Mouse (Mus musculus) stomach, embryonic 16.5 days (tissue): Measurements from ENCODE around the gene Eif2s3x. TPM values are rescaled to one million over a fixed set of nuclear protein-coding genes. Genes with fewer than 3 reads are reported as not detected.
A peak's percentile ranks its signal among the peaks of the same experiment; 100 is the strongest.

Source experiments
- ATAC-seq: fragments of 200-750 bp; cut with Nextera tagmentation; 2 replicates; pipeline ENCODE4 v1.8.0; 2017; ENCODE audit warnings: moderate number of reproducible peaks, moderate TSS enrichment; ENCODE audit not compliant: insufficient read depth, low FRiP score
- H3K27ac ChIP-seq: fragments of 300-500 bp; sonication (generic); 2 replicates; pipeline ENCODE4 v1.5.1; 2014; ENCODE audit warnings: low read length
- H3K27me3 ChIP-seq: fragments of 300-500 bp; sonication (generic); 2 replicates; pipeline ENCODE4 v1.6.1; 2014; ENCODE audit warnings: low read length, control low read depth, mixed read lengths; ENCODE audit not compliant: control insufficient read depth, insufficient read depth
- H3K36me3 ChIP-seq: fragments of 300-500 bp; sonication (generic); 2 replicates; pipeline ENCODE4 v1.6.1; 2014; ENCODE audit warnings: low read length; ENCODE audit not compliant: control insufficient read depth, insufficient read depth
- H3K4me1 ChIP-seq: fragments of 300-500 bp; sonication (generic); 2 replicates; pipeline ENCODE4 v1.6.1; 2014; ENCODE audit warnings: low read length, control low read depth, mixed read lengths; ENCODE audit not compliant: control insufficient read depth, insufficient read depth
- H3K4me2 ChIP-seq: fragments of 300-500 bp; sonication (generic); 2 replicates; pipeline ENCODE4 v1.6.1; 2014; ENCODE audit warnings: low read depth, low read length, mixed read lengths
- H3K4me3 ChIP-seq: fragments of 300-500 bp; sonication (generic); replicated peaks from 2 replicates; pipeline ENCODE4 v1.5.1; 2014; ENCODE audit warnings: mild to moderate bottlenecking, low read length
- H3K9ac ChIP-seq: fragments of 300-500 bp; sonication (generic); 2 replicates; pipeline ENCODE4 v1.6.1; 2014; ENCODE audit warnings: low read length
- H3K9me3 ChIP-seq: fragments of 300-500 bp; sonication (generic); replicated peaks from 2 replicates; pipeline ENCODE4 v1.6.1; 2016; ENCODE audit warnings: low read length, control low read depth; ENCODE audit not compliant: control insufficient read depth
- WGBS: fragments of 180-500 bp; shearing (Covaris S2); extraction: QIAGEN DNeasy Blood & Tissue Kit; methylation state at CpG from one replicate; pipeline ENCODE4 v1.1.7; 2014; 5-methylcytosine and 5-hydroxymethylcytosine counted together
- polyA plus RNA-seq: library from polyadenylated mRNA; unstranded; fragments of >200 nt; fragmentation: Nextera tagmentation; extraction: Ambion mirVana; gene quantifications from 2 replicates; pipeline ENCODE4 v1.2.1, GENCODE M21; 2015

The Eif2s3x gene
- 64.8 and 77.2 TPM in 2 replicates for polyA plus RNA-seq

DNA sequence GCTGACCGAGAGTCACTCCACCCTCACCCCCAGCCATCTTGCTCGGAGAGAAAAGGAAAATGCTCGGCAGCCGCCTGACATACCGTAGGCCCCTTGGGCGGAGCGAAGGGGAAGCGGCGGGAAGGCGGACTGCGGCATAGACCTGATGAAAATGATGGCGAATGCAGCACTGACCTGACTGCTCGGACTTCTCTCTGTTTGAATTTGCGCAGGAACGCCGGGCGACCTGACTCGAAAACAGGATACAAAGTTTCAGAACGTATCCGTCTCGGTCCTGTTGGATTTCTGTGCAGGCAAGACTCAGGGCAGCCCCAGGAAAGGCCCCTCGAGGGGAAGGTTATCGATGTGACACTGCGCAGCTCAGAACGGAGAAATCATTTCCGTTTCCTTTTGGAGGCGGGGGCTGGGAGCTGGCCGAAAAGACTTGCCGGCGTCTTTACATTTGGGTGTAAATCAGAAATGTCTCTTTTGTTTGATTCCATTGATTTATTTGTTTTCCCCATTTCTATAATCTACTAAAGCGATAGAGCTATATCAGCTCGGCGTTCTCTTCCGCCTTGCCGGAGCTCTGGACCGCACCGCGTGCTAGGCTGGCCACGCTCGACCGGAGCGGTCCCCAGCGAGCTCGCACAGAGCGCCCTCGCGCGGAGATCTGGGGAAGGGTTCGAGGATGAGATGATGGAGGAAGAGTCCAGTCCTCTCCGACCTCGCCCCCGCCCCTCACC is at the start of gene Eif2s3x:
Eif2s3x (minus strand) TSS at position 266 of the 725 bp plus-strand sequence.
- Histone ChIP-seq H3K9ac (peak within 1 kb of the TSS; percentile 90), H3K36me3 (peaks cover 3% of the 10 kb centered on the region; the same call in 1 of the 2 replicates), H3K9me3 (no peaks in the 10 kb centered on the region), H3K4me1 (no peaks in the 10 kb centered on the region), H3K4me3 (peak within 1 kb of the TSS; percentile 84), H3K4me2 (peak within 1 kb of the TSS; percentile 86), H3K27me3 (no peaks in the 10 kb centered on the region), H3K27ac (peak within 1 kb of the TSS; percentile 83)
- under 1% methylated on average over 52 of the region's 52 CpGs for WGBS
- peak; percentile 95 for ATAC-seq

DNA sequence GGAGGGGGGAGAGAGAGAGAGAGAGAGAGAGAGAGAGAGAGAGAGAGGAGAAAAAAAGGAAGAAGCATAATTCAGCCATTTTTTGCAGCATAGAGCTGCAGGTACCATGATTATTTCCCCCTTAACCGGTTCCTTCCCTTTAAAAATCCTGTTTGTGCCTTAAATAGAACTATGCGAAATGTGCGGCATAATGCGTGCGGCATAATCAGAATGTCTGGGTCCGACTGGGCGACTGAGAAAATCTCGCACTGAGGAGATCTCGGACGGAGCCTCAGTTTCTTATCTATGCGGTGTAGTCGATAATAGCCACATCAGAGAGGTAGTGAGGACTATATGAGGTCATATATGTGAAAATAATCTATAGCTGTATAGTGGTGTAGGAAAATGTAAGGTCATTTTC is 22.9 kb upstream of the Eif2s3x start:
- H3K9ac ChIP-seq: peak overlapping the region; percentile 79
- H3K27me3 ChIP-seq: peaks cover 20% of the 10 kb centered on the region; the same call in 1 of the 2 replicates
- H3K4me3 ChIP-seq: peak overlapping the region; percentile 66
- H3K36me3 ChIP-seq: no peaks in the 10 kb centered on the region
- H3K4me1 ChIP-seq: no peaks in the 10 kb centered on the region
- ATAC-seq: no peak
- 15% methylated on average over 12 of the region's 12 CpGs for WGBS
- H3K4me2 ChIP-seq: peak overlapping the region; percentile 57
- H3K27ac ChIP-seq: no peak overlapping the region
- no peaks in the 10 kb centered on the region for H3K9me3 ChIP-seq

DNA sequence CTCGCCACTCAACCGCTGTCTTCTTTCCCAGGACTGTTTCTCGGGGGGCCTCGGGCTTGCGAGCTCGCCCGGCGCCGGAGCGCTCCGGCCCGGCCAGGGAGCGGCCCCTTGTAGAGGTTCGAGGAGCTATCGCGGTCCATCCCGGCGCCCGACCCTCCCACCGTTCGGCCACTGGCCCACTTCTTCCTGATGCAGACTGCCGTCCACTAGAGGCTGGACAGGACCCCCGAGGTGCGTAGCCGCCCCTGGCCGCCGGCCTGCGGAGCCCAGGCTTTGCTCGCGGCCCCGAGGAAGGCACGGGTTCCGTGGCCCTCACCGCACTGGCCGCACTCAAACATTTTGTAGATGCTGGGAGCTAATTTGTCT is 22.5 kb upstream of the Eif2s3x start:
- peak overlapping the region; percentile 57 for H3K4me2 ChIP-seq
- no peaks in the 10 kb centered on the region for H3K9me3 ChIP-seq
- 9% methylated on average over 31 of the region's 35 CpGs for WGBS
- H3K36me3 ChIP-seq: no peaks in the 10 kb centered on the region
- H3K27me3 ChIP-seq: peaks cover 24% of the 10 kb centered on the region; the same call in 1 of the 2 replicates
- peak overlapping the region; percentile 41; the same call in 1 of the 2 replicates for H3K27ac ChIP-seq
- no peak; the same call in 1 of the 2 replicates for ATAC-seq
- H3K9ac ChIP-seq: peak overlapping the region; percentile 79
- H3K4me1 ChIP-seq: no peaks in the 10 kb centered on the region
- H3K4me3 ChIP-seq: peak overlapping the region; percentile 66

DNA sequence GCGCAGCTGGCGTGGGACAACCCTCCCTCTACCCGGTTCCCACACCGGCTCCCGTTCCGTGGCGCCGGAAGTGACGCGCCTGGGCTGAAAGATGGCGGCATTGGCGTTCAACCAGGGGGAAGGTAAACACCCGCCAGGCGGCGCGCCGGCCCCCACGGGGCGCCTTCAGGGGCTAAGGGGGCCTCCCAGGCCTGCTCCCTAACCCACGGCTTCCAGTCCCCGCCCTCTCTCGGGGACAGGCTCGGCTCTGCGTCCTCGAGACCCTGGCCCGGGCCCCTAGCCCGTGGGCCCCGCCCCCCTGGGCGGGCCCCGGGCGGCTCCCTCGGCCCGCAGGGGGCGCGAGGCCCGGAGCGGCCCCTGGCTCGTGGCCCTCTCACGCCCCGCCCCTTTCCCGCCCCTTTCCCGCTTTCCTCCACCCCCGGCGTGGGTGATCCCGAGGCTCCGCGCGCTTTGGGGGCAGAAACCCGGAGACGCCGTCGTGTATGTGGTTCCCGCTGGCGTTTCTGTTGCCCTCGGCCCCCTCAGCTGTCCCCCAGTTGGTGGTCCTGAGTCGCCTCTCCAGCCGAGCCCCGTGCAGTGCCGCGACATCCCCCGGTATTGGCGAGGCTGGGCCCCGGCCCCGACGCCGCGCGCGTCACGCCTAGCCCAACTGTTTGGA is 22.0 kb upstream of the Eif2s3x start, which contains the start of gene Klhl15:
Klhl15 (plus strand) TSS at position 68 of the 658 bp plus-strand sequence.
- Histone ChIP-seq H3K9me3 (no peaks in the 10 kb centered on the region), H3K4me2 (peak within 1 kb of the TSS; percentile 57), H3K4me3 (peak within 1 kb of the TSS; percentile 66), H3K36me3 (no peaks in the 10 kb centered on the region), H3K9ac (peak within 1 kb of the TSS; percentile 79), H3K27me3 (peaks cover 28% of the 10 kb centered on the region; the same call in 1 of the 2 replicates), H3K27ac (peak within 1 kb of the TSS; percentile 79), H3K4me1 (no peaks in the 10 kb centered on the region)
- WGBS: 3% methylated on average over 54 of the region's 70 CpGs
- peak; percentile 98 for ATAC-seq

DNA sequence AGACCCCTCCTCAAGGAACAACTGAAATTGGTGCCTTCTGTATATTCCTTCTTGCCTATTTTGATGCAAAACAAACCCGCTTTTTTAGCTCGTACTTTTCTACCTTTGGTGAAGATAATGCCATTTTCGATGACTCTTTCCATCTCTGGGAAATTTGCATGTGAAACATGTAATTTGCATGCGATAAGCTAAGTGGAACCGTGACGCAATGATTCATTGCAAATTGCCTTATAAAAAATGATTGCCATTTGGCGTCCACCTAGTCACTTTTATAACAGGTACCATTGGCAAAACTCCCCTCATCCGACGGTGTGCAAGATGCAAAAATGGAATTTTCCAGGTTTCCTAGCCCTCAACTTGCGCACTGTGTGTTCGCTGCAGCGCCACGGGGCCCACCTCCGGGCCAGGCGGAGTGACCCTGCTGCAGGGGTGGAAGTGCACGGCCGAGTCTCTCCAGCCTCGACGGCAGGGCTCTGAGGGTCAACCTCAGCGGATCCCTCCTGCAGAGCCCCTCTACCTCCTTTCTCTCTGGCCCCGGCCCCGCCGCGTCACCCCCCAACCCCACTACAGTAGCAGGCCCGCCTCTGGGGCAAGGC is 21.4 kb upstream of the Eif2s3x start:
- Histone ChIP-seq H3K4me2 (peak overlapping the region; percentile 54), H3K4me1 (no peaks in the 10 kb centered on the region), H3K9ac (peak overlapping the region; percentile 75), H3K4me3 (peak overlapping the region; percentile 66), H3K27me3 (peaks cover 28% of the 10 kb centered on the region; the same call in 1 of the 2 replicates), H3K9me3 (no peaks in the 10 kb centered on the region), H3K36me3 (no peaks in the 10 kb centered on the region), H3K27ac (peak overlapping the region; percentile 79)
- WGBS: 14% methylated on average over 25 of the region's 25 CpGs
- ATAC-seq: no peak

DNA sequence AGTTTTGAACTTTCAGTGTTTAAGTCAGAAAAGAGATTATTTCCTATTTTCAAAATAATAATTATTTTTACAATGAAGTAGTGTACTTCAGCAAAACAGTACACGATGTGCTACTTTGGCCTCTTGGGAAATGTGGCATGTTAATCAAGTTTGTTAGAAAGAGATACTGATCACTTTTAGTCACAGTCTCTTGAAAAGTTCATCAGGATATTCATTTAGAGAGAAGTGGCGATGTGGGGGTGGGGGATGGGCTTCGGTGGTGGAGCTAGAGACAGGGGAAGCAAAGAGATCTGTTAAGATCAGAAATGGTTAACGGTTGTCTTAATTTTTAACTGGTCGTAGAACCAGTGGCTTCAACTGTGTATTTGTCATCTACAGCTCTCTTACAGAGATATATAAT is 20.8 kb upstream of the Eif2s3x start:
- H3K36me3 ChIP-seq: no peaks in the 10 kb centered on the region
- no peak overlapping the region for H3K4me3 ChIP-seq
- no peaks in the 10 kb centered on the region for H3K4me1 ChIP-seq
- whole genome bisulfite sequencing: 31% methylated on average over 5 of the region's 5 CpGs
- H3K4me2 ChIP-seq: no peak overlapping the region; the same call in 1 of the 2 replicates
- peaks cover 28% of the 10 kb centered on the region; the same call in 1 of the 2 replicates for H3K27me3 ChIP-seq
- no peak overlapping the region for H3K27ac ChIP-seq
- no peaks in the 10 kb centered on the region for H3K9me3 ChIP-seq
- no peak for ATAC-seq
- no peak overlapping the region for H3K9ac ChIP-seq

DNA sequence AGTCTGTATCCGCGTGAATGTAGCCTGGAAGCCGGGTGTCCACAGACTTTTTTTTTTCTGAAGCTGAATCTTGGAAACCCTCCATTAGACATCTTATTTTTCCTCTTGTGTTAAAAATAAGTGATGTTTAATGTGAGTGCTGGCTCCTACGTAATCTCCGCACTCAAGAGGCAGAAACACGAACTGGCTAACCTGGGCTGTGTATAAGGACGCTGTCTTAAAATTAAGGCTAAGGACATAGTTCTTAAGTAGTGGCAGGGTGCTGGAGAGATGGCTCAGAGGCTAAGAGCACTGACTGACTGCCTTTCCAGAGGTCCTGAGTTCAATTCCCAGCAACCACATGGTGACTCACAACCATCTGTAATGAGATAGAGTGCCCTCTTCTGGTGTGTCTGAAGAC is 722 bp upstream of the Eif2s3x start:
- H3K27ac ChIP-seq: peak overlapping the region; percentile 83
- H3K4me1 ChIP-seq: no peaks in the 10 kb centered on the region
- peak overlapping the region; percentile 52 for H3K4me2 ChIP-seq
- peak overlapping the region; percentile 84 for H3K4me3 ChIP-seq
- no peaks in the 10 kb centered on the region for H3K9me3 ChIP-seq
- WGBS: 7% methylated on average over 7 of the region's 7 CpGs
- no peaks in the 10 kb centered on the region for H3K27me3 ChIP-seq
- H3K36me3 ChIP-seq: peaks cover 3% of the 10 kb centered on the region; the same call in 1 of the 2 replicates
- no peak for ATAC-seq
- peak overlapping the region; percentile 66; the same call in 1 of the 2 replicates for H3K9ac ChIP-seq

DNA sequence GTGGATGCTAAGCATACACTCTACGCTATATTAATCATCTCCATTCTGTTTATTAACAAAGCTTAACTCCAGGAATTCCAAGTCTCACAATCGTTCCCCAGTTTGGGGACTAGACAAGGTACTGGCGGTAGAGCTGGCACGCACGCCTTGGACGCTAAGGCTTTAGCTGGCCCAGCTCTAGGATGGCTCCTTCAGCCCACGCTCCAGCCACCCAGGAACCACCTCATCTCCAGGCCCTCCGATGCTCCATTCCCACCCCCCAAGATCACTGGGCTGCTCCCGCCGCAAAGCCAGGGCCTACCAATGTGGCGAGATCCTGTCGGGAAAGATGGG is 432 bp downstream of the Eif2s3x start:
- Histone ChIP-seq H3K4me2 (peak overlapping the region; percentile 86), H3K27ac (peak overlapping the region; percentile 80), H3K36me3 (peaks cover 7% of the 10 kb centered on the region; the same call in 1 of the 2 replicates), H3K9me3 (no peaks in the 10 kb centered on the region), H3K9ac (peak overlapping the region; percentile 90), H3K27me3 (no peaks in the 10 kb centered on the region), H3K4me1 (no peaks in the 10 kb centered on the region), H3K4me3 (peak overlapping the region; percentile 84)
- under 1% methylated on average over 12 of the region's 12 CpGs for WGBS
- peak; percentile 54; the same call in 1 of the 2 replicates for ATAC-seq

DNA sequence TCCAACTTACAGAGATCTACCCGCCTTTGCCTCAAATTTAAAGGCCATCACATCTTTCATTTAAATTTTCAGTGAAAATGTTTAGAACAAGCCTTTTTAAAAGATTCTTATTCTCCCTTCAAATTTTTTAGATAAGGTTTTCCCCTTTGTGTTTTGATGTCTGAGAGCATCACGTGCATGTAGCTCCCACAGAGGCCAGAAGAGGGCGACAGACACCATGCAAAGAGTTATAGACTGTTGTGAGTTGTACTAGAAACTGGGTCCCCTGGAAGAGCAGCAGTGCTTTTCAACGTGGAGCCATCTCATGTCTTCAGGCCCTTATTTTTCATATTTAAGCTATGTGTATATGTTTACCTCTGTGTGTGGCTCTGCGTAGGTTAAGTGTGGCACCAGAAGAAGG is 14.9 kb downstream of the Eif2s3x start:
- 79% methylated on average over 5 of the region's 5 CpGs for WGBS
- no peak for ATAC-seq
- peaks cover 24% of the 10 kb centered on the region for H3K36me3 ChIP-seq

More for the DNA sequence above, 14.9 kb downstream of the Eif2s3x start:
- H3K4me1 ChIP-seq: no peaks in the 10 kb centered on the region
- no peak overlapping the region for H3K4me2 ChIP-seq
- H3K9me3 ChIP-seq: no peaks in the 10 kb centered on the region
- H3K27ac ChIP-seq: no peak overlapping the region
- no peak overlapping the region for H3K9ac ChIP-seq
- no peaks in the 10 kb centered on the region for H3K27me3 ChIP-seq
- no peak overlapping the region for H3K4me3 ChIP-seq
